Mouse (Mus musculus) megakaryocyte, embryonic 14.5 days (primary cell): ENCODE measurements at regions not wholly inside any gene's neighbourhood (a gene's known extent, or its start where the extent isn't known, plus 50 kb on each side); places are given as distances from the start of the nearest gene placed in this dataset.

Experiments used
- H3K27me3 ChIP-seq: replicated peaks from 2 replicates; pipeline ENCODE3; 2012; ENCODE audit warnings: inconsistent platforms
- H3K36me3 ChIP-seq: replicated peaks from 2 replicates; pipeline ENCODE3; 2012; ENCODE audit warnings: low read length, inconsistent platforms, mixed read lengths
- H3K4me1 ChIP-seq: 2 replicates; pipeline ENCODE4 v1.6.1; 2012; ENCODE audit warnings: inconsistent platforms
- H3K4me3 ChIP-seq: replicated peaks from 2 replicates; pipeline ENCODE3; 2012; ENCODE audit warnings: moderate library complexity, mild to moderate bottlenecking, inconsistent platforms
- H3K9me3 ChIP-seq: 2 replicates; pipeline ENCODE4 v1.6.1; 2012; ENCODE audit warnings: inconsistent platforms
- FLI1 ChIP-seq: IDR thresholded peaks from 2 replicates; pipeline ENCODE4 v1.6.1; 2012; ENCODE audit warnings: low read length, inconsistent platforms, mixed read lengths
- GATA1 ChIP-seq: IDR thresholded peaks from 3 replicates; pipeline ENCODE4 v1.6.1; 2012; ENCODE audit warnings: mixed read lengths, low read length, inconsistent platforms, borderline replicate concordance

DNA sequence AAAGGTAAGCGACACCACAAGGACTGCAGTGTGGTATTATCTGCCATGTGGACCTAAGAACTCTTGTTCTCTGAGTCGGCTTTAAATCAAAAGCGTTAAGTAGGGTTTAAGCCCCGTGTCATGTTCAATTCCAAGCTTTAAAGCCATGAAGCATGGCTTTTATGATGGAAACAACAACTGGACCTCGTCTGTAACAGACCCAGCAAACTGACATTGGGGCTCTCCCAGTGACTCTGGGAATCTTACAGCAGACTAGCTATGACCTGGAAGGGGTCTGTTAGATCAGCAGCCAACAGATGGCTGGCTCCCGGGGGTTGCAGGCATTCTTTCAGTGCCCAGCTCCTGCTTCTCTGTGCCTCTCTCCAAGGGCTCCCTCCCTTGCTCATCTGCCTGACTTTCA, 197.8 kb downstream of the Wdr11 start:
- Histone ChIP-seq H3K27me3 (no peaks in the 10 kb centered on the region), H3K36me3 (no peaks in the 10 kb centered on the region), H3K9me3 (peaks cover 23% of the 10 kb centered on the region), H3K4me1 (no peaks in the 10 kb centered on the region), H3K4me3 (no peak overlapping the region)
- no peak for TF ChIP-seq GATA1
- TF ChIP-seq FLI1, result no peak

DNA sequence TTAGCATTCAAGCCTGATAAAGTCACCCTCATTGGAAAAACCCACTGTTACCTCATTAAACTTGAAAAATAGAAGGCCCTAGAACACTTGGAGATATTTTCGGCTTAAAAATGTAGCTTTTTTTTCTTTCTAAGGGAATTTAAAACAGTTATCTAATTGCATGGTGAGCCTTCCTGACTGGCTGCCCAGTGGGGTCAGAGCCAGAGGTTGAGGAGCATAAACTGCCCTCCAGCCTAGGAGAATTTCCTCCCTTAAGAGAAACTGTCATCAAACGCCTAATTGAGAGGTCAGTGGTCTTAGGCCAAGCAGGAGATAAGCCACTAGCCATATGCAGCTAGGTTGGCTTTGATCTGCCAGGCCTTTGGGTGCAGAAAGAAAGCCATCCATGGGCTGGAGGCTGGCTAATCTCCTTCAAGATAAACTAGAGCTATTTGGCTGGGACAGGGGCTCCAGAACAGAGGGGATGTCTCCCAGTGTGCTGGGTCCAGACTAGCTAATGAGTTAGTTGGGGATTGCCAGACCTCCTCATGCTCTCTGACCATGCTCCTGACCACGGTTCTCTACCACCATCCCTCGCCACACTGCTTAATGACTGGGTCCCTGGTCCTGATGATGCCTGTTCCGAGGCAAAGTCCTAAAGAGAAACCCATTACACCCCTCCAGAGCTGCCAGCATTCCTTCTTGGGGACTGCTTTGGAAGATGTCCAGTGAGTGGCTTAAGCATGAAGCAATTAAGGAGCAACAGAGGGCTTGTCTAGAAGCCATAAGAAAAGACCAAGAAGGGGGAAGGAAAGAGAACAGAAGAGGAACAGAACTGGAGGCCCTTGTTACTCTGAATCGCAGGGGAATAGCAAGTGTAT, 199.2 kb downstream of the Wdr11 start:
- no peaks in the 10 kb centered on the region for H3K4me1 ChIP-seq
- no peak overlapping the region for H3K4me3 ChIP-seq
- H3K36me3 ChIP-seq, result no peaks in the 10 kb centered on the region
- no peaks in the 10 kb centered on the region for H3K27me3 ChIP-seq
- TF ChIP-seq GATA1, result no peak
- TF ChIP-seq FLI1, result no peak
- H3K9me3 ChIP-seq, result peaks cover 23% of the 10 kb centered on the region

DNA sequence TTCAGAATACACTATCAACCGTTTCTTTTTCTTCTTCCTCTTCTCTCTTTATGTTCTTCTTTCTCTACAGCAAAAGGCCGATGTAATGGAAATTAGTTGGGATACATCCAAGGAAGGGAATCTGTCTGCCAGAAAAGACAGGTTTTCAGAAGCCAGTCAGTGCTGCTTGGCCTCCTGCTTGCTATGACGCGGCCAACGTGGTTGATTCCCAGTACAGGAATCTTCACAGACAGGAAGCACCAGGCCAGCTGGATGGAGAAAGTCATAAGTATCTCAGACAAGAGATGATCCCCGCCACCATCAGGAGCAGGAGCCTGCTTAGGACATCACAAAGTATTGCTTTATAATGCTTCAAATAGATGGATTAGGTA, 199.8 kb downstream of the Wdr11 start:
- H3K4me1 ChIP-seq, result no peaks in the 10 kb centered on the region
- no peaks in the 10 kb centered on the region for H3K27me3 ChIP-seq
- TF ChIP-seq FLI1 (no peak), GATA1 (no peak)
- no peaks in the 10 kb centered on the region for H3K36me3 ChIP-seq
- no peak overlapping the region for H3K4me3 ChIP-seq
- peaks cover 23% of the 10 kb centered on the region for H3K9me3 ChIP-seq

DNA sequence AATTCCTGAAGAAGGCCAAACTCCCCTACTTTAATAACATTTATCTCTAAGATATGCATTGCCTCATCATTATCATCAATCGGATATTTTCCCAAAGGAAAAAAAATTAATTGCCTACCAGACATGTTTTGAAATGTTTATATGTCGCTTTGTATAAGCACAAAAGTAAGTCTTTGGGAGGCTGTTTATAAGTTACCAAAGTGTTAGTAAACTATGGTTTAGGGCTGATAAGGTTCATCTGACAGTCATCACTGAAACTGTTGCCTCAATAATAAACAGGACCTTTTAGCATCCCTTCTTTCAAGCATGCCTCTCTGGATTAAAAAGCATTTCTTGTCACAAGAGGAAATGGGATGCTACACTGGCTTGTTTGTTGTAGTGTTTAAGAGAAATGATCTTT, 202.1 kb downstream of the Wdr11 start:
- H3K4me1 ChIP-seq, result no peaks in the 10 kb centered on the region
- peaks cover 16% of the 10 kb centered on the region; the same call in 1 of the 2 replicates for H3K9me3 ChIP-seq
- no peaks in the 10 kb centered on the region for H3K27me3 ChIP-seq
- H3K36me3 ChIP-seq, result no peaks in the 10 kb centered on the region
- no peak overlapping the region for H3K4me3 ChIP-seq
- TF ChIP-seq FLI1 (no peak), GATA1 (no peak)

DNA sequence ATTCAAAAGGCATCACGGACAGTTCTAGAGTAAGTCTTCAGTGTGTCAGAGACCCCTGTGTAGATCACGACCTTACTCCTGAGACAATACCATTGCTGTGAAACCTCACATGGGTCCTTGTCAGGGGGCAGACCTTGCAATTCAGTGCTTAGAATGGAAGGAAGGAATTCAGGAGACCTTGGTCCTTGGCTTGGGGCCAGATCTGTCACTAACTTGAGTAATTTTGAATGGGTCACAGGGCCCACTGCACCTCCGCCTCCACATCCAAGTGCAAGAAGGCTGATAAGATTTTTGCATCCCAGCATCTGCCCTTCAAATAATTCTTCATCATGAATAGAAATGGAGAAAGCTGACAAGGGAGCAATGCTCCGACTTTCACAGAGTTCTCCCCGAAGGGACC, 202.6 kb downstream of the Wdr11 start:
- H3K27me3 ChIP-seq, result no peaks in the 10 kb centered on the region
- TF ChIP-seq GATA1 (no peak), FLI1 (no peak)
- H3K36me3 ChIP-seq, result no peaks in the 10 kb centered on the region
- H3K9me3 ChIP-seq, result peaks cover 16% of the 10 kb centered on the region; the same call in 1 of the 2 replicates
- H3K4me1 ChIP-seq, result no peaks in the 10 kb centered on the region
- no peak overlapping the region for H3K4me3 ChIP-seq

DNA sequence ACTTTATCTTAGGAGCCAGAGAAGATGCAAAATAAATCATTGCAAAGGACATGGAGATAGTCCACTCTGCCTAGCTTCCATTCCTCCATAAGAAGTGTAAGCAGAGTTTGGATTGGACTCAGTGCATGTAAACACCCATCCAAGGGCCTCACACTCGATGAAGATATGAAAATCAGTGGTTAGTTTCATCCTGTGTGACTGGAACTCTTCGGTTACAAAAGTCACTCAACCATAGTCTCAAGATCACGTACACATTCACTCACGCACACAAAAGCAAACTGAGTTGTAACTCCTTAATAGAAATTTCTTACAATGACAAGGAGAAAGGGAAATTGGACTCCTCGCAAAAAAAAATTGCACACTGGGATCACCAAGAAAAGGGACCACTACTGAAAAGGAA, 206.9 kb downstream of the Wdr11 start:
- H3K9me3 ChIP-seq, result peaks cover 6% of the 10 kb centered on the region; the same call in 1 of the 2 replicates
- no peaks in the 10 kb centered on the region for H3K36me3 ChIP-seq
- no peaks in the 10 kb centered on the region for H3K27me3 ChIP-seq
- H3K4me3 ChIP-seq, result no peak overlapping the region
- no peaks in the 10 kb centered on the region for H3K4me1 ChIP-seq
- TF ChIP-seq FLI1, result no peak
- no peak for TF ChIP-seq GATA1

DNA sequence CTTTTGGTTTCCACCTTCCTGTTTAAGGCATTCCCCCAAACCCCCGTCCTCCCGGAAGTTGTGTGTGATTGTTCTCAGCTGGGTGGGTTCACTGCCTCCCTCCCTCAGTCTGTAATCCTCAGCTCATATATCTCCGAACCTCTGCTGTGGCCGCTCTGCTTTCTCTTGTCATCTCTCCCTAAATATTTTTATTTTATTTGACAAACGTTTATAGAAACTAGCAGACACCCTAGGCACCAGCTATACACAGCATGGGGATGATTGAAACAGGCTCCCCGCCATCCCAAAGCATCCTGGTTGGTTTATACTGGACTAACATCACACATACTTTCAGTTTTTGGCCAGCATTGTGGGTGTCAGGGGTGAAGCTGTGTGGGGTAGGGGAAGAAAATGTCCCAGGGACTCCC, 208.8 kb downstream of the Wdr11 start:
- Histone ChIP-seq H3K4me3 (no peak overlapping the region), H3K36me3 (no peaks in the 10 kb centered on the region), H3K4me1 (no peaks in the 10 kb centered on the region), H3K9me3 (0 out of 2 replicates have a peak, but pooled peaks cover 2% of the 10 kb centered on the region), H3K27me3 (no peaks in the 10 kb centered on the region)
- no peak for TF ChIP-seq GATA1
- TF ChIP-seq FLI1, result no peak

DNA sequence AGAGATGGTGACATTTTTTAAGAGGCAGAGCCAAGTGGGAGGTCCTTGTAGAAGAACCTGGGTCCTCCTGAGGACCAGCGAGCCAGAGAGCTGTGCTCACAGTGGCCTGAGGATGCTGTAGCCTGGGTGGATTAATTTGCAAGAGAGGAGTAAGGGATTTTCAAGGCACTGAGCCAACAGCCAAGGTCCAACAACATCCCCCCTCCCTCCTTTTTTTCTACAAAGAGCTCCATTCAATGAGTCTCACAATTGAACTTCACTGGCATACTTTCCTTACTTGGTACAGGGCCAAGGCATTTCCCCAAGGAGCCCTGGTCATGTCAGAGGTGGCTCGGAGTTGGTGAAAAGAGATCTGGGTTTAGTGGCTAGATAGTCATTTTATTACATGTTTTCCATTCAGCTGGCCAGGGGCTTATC, 209.8 kb downstream of the Wdr11 start:
- Histone ChIP-seq H3K4me1 (no peaks in the 10 kb centered on the region), H3K27me3 (no peaks in the 10 kb centered on the region), H3K9me3 (0 out of 2 replicates have a peak, but pooled peaks cover 2% of the 10 kb centered on the region), H3K36me3 (no peaks in the 10 kb centered on the region), H3K4me3 (no peak overlapping the region)
- TF ChIP-seq GATA1 (no peak), FLI1 (no peak)

DNA sequence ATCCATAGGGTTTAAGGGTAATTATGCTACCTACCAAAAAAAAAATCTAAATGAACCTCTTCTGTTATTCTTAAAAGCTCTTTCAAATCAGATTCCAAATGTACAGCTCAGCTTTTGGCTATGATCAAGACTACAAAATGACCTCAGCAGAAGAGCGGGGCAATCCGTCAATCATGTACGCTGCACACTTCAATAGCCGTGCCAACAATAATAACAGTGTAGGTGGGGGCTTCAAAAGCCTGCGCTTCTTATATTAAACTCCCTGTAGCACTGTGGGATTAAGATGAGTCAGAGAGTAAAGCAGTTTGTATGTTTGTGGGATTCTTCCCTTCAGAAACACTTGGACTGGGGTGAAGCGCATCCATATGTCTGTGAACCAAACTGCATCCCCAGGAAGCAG, 210.5 kb downstream of the Wdr11 start:
- TF ChIP-seq GATA1 (no peak), FLI1 (no peak)
- no peaks in the 10 kb centered on the region for H3K36me3 ChIP-seq
- H3K4me1 ChIP-seq, result no peaks in the 10 kb centered on the region
- no peaks in the 10 kb centered on the region for H3K27me3 ChIP-seq
- 0 out of 2 replicates have a peak, but pooled peaks cover 2% of the 10 kb centered on the region for H3K9me3 ChIP-seq
- H3K4me3 ChIP-seq, result no peak overlapping the region

DNA sequence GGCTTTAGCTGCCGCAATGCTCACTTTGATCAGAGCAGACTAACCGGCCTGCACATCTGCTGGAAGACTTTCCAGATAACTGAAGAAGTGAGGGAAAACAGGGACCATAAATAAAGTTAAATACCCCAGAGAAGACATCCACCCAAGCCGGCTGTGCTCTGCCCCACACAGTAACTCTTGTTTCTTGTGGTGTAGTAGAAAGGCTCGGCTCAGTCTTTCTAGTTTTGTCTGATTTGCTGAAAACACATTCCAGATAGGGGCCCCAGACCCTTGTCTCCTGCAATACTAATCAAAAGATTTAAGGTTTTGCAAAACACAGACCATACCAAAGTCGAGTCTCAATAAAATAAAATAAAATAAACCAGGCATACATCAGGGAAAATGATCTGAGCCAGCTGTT, 213.7 kb downstream of the Wdr11 start:
- no peaks in the 10 kb centered on the region for H3K27me3 ChIP-seq

More for the DNA sequence above, 213.7 kb downstream of the Wdr11 start:
- Histone ChIP-seq H3K9me3 (0 out of 2 replicates have a peak, but pooled peaks cover 7% of the 10 kb centered on the region), H3K36me3 (no peaks in the 10 kb centered on the region), H3K4me1 (no peaks in the 10 kb centered on the region), H3K4me3 (no peak overlapping the region)
- TF ChIP-seq GATA1 (no peak), FLI1 (no peak)
